Mouse (Mus musculus): Measurements from ENCODE around the gene Chek2.

The Chek2 gene

DNA sequence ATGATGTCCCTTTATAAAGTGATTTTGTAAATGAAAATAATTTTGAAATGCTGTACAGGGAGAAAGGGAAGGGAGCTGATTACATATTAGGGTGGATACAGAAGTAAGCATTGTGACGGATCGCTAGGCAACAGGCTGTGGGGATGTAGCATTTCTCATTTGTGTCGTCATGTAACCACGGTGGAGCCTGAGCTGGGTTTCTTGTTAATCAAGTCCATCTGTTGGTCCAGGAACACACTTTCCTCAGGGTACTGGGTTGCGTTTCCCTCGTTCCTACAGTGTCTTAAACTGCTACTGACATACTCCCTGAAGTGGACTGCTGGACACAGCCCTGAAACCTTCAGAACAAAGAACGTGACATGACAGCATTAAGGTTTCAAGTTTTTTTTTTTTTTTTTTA is 58.4 kb downstream of the Chek2 start:
- DNase-seq (ENCODE audit: low spot score) = no peak

DNA sequence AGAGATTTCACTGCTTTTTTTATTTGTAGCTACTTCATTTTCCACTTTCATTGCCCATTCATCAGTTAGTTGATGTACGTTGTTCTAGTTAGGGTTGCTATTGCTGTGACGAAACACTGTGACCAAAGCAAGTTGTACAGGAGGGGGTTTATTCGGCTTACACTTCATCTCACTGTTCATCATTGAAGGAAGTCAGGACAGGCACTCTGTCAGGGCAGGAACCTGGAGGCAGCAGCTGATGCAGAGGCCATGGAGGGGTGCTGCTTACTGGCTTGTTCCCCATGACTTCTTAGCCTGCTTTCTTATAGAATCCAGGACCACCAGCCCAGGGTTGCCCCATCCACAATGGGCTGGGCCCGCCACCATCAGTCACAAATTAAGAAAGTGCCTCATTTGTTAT is 59.0 kb downstream of the Chek2 start:
- no peak for DNase-seq (ENCODE audit: low spot score)

DNA sequence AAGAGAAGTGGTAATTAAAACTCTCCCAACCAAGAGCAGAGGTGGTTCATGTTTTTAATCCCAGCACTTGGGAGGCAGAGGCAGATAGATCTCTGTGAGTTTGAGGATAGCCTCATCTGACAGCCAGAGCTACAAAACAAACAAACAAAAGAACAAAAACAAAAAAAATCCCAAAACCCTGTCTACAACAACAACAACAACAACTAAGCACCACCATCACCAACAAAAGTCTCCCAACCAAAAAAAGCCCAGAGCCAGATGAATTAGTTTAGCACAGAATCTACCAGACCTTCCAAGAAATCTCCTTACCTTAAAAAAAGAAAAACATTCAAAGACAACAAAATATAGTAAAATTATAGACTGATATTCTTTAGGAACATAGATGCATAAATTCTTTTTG is 60.6 kb downstream of the Chek2 start:
- DNase-seq (ENCODE audit: low spot score) = no peak

DNA sequence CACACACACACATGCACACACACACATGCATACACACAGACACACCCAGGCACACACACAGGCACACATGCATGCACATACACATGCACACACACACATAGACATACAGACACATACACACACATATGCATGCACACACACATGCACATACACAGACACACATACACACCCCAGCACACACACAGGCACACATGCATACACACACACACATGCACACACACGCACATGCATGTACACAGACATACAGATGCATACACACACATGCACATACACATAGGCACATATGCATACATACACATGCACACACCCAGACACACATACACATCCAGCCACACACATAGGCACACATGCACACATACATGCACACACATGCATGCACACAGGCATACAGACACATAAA is 66.9 kb downstream of the Chek2 start:
- no peak for DNase-seq (ENCODE audit: low spot score)

DNA sequence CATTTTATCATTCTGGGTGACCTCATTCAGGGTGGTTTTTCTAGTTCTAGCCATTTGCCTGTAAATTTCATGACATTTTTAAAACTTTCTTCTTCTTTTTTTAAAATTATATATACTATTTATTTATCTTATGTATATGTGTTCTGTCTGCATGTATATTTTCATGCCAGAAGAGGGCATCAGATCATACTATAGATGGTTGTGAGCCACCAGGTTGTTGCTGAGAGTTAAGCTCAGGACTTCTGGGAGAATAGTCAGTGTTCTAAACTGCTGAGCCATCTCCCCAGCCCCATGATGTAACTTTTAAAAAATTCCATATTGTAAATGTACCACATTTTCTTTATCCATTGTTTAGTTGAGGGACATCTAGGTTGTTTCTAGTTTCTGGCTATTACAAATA is 69.1 kb downstream of the Chek2 start:
- DNase-seq (ENCODE audit: low spot score) = no peak

DNA sequence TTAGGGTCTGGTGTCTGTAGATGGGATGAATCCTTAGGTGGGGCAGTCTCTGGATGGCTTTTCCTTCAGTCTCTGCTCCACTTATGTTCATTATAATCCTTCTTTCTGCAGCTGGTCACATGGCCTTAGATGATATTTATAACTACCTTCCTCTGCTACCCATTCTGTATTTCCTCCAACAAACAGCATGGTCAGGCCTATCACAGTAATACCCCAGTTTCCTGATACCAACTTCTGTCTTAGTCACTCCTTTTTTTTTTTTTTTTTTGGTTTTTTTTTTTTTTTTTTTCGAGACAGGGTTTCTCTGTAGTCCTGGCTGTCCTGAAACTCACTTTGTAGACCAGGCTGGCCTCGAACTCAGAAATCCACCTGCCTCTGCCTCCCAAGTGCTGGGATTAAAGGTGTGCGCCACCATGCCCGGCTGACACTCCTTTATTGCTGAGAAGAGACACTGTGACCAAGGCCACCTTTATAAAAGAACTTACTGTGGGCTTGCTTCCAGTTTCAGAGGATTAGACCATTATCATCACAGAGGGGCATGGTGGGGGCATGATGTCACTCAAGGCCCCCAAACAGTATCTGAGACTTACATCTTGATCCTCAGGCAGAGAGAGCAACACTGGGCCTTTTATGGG is 70.3 kb downstream of the Chek2 start:
- DNase-seq (ENCODE audit: low spot score) = no peak

DNA sequence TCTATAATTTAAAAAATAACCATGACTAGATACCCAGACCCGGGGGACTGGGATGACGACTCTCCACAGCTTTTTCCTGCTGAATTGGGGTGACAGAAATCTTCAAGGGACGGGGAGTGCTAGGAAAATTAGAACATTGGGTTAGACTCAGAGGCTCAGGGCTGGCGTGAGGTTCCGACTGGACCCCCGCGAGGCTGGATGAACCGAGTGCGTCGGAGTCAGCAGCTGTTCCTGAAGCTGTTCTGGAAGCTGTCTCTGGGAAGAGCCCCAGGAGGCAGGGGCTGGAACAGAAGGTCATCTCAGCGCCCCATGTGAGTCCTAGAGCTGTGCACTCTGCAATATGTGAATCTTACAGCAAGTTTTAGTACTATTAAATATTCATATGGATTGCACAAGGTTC is 75.1 kb downstream of the Chek2 start:
- no peak for DNase-seq (ENCODE audit: low spot score)

DNA sequence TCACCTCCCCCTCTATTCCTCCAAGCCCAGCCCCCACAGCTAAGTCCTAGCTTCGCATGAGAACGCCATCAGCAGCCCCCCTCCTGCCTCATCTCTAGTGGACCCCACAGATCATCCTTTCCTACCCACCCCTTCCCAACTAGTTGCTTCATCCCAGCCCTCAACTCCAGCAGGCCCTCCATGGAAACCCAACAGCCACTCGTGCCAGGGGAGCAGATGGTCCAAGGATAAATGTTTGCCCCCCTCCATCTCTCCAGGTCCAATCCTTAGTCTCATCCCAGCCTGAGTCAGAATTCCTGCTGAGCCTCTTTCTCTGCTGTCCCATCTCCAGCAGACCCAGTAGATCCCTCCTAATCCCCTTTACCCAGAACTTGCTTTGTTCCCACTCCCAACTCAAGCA is 76.5 kb downstream of the Chek2 start:
- DNase-seq (ENCODE audit: low spot score) = no peak

DNA sequence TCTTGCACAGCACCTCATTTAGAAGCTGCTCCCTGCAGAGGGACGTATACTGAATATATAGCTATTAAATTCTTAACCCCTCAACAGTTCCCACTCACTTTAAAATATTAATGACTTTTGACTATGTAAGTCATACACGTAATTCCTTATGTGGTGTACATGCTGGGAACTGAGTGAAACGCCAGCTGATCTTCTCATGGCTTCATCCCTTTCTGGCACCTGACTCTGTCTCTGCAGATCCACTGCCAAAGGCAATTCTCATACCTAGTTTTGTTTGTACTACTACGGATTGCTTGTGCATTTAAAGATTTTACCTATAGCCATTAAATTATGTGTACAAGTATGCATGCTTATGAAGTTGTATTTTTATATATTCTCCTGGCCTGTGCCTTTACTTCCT is 79.8 kb downstream of the Chek2 start:
- no peak for DNase-seq (ENCODE audit: low spot score)

DNA sequence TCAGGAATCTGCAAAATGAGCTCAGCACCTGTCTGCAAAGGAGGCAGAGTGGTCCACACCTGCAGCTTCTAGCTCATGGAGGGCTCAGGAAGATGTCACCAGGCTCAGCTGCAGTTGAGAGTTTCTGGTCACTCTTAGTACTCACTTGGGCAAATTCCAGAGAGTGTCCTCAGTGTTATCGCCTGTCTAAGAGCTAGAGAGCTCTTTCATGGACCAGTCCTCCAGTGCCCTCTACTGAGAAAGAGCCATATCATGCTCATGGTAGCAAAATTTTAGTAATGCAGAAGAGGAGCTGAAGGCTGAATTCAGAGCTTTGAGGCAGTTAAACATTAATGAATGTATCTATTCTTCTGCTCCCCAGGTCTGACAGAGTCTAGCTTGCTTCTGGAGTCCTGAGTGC is 83.6 kb downstream of the Chek2 start:
- no peak for DNase-seq (ENCODE audit: low spot score)
